Mouse (Mus musculus): ENCODE measurements around the gene Slc6a9.

- TF ChIP-seq CTCF (IDR thresholded peaks at IDR 0.05; ENCODE audit: control insufficient read depth, insufficient read depth, low read length) (no peak), POLR2A (IDR thresholded peaks at IDR 0.05; ENCODE audit: borderline replicate concordance, control insufficient read depth, low read depth, low read length) (no peak)
Measured at GRCm38 (mm10) chr4:117890750-117891149, 56.4 kb downstream of the Slc6a9 start.
